Mouse (Mus musculus): ENCODE data around the gene Rbpms2.

DNA sequence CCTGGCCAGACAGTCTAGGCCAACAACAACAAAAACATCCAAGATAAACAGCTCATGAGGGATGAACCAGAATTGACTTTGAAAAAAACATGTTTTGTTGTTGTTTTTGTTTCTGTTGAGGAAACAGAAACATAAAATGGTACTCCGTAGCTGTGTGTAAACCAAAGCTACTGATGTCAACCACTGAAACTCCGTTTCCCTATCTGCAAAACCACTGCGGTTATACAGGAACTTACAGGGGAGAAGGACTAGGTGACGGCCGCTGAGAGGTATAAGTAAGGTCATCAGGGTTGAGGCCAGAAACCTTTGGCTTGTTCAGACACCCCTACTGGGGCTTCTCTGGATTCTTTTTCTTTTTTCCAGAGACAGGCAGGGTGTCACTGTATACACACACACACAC is 6.6 kb upstream of the Rbpms2 start:
- TF ChIP-seq EP300 (IDR thresholded peaks at IDR 0.05) (no peak), CTCF (IDR thresholded peaks at IDR 0.05) (no peak)

Measured in lung, postnatal 0 days (tissue).